Mouse (Mus musculus) layer of hippocampus, adult 11-12 months (tissue): ENCODE measurements around the gene Dusp6.
"Not testable (repeated sequence)": the region's sequence is repeated elsewhere in the genome, so short reads cannot be mapped to it uniquely, and the experiment has no call there.

Source experiments
- DNase-seq: peaks from one replicate; pipeline ENCODE4 v3.0.0; 2022; ENCODE audit warnings: low spot score

The Dusp6 gene

DNA sequence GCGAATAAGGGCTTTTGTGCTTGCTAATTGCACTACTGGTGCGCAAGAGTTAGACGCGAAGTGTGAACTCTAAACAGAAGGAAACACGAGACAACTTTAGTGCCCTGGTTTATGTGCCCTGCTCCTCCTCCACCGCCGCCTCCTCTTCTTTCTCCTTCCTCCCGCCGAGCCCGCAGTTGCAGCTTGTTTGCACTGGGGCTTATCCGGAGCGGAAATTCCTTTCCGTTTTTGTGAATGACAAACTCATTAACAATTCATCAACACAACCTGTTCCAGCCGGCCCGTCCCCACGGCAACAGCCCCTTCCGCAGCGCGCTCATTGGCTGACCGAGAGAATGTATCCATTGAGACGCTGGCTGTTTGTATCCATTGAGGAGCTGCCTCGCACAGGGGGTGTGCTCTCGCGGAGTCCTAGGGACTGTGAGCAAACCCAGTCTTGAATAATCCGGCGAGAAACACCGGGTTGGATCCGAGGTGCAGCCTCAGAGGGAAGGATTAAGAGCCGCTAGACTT lies at the start of gene Dusp6:
TSS of gene Dusp6 (plus strand) at position 365 of the 513 bp plus-strand sequence.
- DNase-seq: peak; percentile 96

DNA sequence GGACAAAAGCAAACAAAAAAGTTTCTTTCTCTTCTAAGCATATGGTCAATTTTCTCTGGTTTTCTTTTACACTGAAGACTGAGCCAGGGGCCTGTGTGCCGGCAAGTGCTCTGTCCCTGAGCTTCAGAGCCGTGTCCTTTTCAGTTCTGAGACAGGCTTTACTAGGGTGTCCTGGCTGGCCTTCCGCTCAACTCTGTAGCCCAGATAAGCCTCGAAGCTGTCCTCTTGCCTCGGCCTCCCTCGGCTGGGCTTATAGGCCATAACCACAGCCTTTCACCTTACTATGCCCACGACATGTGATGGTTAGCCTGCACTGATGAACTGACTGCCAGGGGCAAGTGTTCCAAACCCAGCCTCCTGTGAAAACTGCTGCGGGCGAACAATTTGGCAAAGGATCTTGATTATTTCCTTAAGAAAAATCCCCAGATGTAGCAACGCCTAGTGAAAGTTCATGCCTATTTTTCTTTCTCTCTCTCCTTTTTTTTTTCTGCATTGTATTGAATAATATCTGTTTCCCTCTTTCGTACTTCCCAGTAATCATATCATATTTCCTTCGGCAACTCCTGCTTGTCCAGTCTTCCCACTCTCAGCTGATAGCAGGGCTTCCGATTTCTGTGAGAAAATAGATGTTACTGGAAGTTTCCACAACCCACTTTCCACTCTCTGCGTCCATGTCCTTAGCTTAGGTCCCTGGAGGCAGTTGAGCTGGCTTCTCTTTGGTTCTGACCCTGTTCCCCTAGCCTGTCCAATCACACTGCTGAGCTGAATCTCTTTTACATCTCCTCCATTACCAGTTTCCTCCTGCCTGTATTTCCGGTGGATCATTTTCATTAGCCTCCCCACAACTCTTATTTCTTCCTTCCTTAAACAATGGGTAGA lies 48.4 kb upstream of the Dusp6 start:
- no peak for DNase-seq

DNA sequence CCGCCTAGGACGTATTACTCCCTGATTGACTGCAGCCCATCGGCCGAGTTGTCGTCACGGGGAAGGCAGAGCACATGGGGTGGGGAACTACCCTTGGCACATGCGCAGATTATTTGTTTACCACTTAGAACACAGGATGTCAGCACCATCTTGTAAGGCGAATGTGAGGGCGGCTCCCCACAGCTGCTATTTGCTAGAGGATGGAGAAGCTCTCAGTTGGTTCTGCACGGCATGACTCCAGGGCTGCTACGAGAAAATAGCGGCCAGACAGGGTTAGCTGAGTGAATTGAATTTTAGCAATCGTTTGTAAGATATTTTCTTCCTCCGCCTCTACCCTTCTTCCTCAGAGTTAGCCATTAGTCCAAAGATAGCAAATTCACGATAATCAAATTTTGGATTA lies 46.5 kb upstream of the Dusp6 start:
- DNase-seq: not testable (repeated sequence)

DNA sequence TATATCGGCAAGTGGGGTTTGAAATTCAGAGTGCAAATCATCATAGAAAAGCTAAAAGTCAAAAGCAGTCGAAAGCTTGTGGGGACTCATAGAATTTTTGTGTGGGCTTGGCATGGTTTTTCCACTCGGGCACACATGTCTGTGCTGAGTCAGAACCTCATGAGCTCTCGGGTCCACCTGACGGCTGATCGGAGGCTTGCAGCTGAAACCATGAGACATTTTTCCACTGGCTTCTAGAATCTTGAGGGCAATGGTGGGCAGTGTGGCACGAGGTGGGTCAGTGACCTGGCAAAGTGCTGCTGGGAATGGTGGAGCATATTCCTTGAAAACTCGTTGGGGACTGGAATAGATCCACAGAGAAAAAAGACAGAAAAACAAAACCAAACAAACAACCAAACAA lies 41.5 kb upstream of the Dusp6 start:
- DNase-seq: no peak

DNA sequence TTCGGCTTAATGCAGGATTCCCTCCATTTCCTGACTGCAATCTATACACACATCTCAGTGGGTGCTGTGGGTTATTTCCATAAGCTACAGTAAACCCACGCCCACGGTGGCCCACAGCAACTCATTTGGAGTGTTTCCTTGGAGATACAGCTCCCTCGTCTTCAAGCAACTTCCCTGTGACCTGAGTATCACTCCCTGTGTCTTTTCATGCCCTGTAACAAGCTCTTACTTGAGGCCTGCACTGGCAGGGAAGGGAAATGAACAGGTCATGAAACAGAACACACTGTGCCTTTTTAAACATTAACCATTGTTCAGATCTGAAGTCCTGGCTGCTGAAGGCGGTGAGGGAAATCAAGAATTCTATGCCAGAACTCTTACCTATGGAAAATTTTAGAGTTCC lies 40.3 kb upstream of the Dusp6 start:
- DNase-seq: no peak

DNA sequence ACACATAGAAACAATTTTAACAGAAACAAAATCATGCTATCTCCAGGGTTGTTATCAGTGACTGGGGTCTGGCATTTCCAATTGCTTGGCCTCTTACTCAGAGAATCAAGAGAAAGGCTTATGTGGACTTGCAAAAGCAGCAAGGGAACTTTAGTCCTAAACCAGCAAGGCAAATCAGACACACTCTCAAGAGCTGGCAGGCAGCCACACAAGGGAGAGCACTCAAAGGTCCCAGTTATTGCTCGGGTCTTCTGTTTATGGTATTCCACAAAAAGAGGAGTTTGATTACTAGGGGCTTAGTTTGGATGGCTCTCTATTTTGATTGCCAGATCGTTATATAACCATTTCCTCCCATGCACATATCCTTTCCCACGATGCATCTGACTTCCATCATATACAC lies 38.8 kb upstream of the Dusp6 start:
- no peak for DNase-seq

DNA sequence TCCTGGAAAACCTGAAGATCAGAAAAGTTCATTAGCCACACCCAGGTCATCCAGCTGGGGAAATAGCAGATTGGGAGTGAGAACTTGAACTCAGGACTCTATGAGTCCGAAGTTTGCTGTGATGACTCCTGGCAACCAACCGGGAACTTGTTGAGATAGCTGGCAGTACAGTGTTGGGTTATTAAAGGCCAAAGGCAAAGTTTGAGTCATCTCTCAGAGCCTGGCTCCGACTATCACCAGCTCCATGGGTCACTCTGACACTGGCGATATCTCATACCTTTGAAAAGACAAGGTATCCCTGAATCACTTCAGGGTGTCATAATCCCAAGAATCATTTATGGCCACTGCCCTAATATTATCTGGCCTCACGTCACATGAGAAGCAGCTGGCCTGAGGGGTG lies 36.2 kb upstream of the Dusp6 start:
- no peak for DNase-seq

DNA sequence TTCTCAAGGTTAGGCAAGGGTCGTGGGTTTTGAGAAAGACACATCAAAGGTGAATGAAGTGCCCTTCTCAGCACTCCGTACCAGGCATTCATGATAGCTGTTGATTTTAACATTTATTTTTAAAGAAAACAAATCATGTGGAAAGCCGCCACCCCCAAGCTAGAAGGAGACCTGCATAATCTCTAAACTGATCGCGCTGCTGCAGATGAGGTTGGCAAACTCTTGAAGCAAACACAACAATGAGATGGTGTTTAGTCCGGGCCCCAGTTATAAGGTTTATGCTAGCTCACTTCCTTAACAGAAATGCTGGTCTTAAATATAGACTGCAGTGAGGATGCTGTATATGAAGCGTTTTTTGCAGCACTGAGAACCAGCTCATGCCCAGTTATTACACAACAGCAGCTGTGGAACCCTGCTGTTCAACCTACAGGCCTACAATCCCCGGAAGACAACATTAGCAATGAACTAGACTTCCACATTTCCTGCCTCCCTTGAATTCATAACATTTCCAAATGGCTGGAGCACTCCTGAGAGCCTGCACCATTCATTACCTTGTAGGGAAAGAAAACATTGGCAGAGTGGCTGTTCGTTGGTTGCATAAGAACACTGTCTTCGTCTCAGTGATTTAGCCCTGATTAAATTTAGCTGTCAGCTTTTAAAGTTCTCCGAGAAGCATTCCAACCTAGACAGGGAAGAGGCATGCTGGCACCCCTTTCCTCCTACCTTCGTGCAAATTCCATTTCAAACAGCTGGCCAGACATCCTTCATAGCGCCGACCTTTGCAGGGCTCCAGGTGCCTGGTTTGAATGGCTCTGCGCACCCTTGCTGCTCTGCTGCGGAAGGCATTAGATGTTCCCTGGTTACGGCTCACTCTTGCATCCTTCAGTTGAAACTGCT lies 34.8 kb upstream of the Dusp6 start:
- DNase-seq: peak; percentile 28

DNA sequence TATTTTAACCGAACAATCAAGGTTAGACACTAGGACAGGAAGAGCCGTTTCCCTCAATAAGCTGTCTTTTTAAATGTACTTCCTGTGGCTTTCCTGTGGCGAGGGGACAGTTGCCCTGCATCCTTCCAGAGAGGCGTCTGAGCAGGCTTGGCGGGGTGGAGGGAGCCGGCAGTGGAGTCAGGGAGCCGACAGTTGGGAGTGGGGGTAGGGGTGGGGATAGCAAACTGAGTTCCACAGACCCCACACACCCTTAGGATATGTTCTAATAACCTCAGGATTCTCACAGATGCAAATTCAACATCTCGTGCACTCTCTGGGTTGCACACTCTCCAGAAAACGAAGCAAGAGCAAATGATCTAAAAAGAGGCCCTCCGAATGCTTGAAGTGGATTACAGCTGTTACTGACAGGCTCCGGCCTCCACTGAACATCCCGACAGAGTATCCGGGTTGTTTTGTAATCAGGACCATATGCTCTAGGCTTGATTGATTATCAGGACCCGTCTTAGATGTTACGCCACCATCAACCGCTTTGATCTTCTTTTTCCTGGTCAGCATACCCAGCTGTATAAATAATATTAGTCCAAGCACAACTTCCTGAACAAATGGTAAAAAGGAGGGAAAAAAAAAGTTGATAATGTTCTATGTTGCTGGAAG lies 33.9 kb upstream of the Dusp6 start:
- no peak for DNase-seq

DNA sequence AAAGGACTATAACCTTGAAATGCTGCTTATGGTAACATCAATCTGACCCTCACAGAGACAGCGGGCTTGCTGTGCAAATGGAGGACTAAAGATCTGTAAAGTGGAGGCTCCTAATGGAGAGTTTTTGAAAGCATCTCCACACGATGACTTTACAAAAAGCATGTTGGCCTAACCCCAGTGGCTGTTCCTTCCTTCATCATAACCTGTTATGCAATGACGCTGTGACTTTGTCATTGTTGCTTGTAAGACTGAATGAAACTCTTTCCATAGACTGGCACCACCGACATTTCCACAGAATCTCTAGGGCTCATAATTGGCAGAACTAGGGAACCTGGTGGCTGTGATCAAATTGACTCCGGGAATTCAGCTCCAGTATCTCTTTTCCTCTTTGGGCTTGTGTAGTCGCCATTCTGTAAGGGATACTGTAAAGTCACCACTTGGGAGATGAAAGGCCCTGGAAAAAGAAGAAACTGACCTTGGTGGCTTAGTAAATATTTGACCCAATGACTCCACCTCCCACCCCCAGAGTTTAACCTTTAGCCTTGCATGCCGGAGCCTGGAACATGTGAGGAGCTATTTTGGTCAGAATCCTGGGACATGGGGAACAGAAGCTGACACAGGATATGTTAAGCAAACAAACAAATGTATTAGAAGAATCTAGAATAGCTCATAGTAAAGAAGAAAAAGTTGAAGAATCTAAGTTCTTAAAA lies 30.4 kb upstream of the Dusp6 start:
- DNase-seq: no peak

DNA sequence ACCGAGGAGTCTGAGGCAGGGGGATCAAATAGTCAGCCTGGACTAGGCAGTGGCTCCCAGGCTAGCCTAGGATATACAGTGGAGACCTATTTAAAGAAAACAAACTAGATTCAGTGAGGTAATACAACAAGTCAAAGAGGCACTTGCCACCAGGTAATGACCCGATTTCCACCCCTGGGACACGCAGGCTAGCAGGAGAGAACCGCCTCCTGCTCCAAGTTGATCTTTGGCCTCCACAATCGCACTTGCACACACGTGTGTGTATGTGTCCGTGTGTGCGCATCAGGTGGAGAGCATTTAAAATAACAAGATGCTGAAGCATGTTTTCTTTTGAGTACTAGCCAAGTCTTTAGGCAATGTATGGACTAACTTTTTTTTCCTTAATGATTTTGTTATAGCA lies 28.7 kb upstream of the Dusp6 start:
- no peak for DNase-seq

DNA sequence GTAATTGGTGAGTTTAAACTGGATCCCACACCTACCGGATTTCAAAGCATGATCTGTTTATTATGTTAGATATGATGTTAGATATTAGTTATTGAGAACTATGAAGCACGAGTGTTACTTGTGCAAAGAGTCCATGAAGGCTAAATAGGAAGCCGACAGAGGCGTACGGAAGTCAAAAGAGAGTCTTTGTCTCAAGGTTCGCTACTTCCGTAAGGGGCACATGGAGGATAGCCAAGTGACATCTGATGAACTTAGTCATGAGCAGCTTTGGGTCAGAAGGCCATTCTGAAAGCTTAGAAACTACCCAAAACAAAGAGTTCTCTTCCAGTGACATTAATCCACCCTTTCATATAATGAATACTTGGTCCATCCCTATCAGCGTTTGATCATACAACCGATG lies 27.9 kb upstream of the Dusp6 start:
- no peak for DNase-seq

DNA sequence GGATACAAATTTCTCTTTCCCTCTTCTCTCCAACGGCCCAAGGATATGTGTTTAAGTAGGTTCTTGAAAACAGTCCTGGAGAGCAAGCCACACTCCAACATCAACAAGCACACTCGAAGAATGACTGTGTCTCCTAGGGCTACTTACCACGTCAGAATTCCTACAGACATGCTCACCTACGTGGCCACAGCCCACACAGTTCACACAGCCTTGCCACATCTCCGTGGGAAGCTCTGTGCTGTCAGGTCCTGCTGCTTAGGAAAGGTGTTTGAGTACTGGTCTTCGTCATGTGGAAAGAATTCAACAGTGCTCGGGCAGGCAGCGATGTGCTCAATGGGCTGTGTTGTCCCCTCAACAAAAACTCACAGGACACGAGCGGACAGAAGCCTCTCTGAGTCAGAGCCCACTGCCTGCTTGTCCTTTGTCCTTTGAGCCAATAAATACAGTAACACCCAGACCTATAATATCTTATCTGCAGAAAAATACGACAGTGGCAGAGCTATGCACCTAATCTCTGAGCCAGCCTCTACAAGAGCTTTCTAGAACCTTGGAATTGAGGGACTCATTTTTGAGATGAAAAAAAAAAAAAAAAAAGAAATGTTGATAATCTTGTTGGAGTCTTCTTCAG lies 25.7 kb upstream of the Dusp6 start:
- DNase-seq: no peak

DNA sequence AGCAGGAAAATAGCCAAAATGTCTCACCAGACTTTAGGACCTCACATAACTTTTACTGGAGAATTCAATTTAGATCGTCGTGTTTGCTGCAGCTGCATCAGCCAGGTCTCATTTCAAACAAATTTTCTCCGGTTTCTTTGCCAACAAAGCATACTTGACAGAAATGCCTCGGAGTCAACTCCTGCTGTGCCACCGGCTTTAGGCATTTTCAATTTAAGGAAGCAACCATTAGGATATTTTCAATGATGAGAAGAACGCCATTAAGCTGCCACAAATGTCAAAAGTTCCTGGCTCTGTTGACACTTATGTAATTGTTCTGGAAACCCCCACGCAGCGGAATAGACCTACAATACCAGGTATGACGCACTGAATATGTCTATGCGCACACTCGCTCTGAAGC lies 24.5 kb upstream of the Dusp6 start:
- DNase-seq: no peak

DNA sequence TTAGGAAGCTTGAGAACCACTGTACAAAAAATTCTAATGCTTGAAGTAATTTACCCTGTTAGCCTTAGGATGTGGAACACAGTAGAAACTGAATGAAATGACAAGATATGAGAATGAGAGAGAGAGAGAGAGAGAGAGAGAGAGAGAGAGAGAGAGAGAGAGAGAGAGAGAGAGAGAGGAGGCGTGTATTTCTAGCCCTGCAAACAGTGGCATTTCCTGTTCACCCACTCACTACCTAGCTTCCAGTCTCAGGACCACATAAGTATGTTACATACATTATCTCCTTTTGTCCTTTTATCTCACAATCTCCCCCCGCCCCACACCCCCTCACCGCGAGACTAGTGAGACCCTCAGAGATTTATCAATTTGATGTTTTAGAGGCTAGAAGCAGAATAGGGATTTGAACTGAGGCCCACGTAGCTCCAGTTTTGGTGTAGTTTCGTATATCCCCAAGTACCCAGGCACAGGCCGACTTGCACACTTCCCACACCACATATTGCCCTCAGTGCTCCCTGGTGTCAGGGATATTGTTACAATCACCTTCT lies 21.7 kb upstream of the Dusp6 start:
- DNase-seq: no peak

DNA sequence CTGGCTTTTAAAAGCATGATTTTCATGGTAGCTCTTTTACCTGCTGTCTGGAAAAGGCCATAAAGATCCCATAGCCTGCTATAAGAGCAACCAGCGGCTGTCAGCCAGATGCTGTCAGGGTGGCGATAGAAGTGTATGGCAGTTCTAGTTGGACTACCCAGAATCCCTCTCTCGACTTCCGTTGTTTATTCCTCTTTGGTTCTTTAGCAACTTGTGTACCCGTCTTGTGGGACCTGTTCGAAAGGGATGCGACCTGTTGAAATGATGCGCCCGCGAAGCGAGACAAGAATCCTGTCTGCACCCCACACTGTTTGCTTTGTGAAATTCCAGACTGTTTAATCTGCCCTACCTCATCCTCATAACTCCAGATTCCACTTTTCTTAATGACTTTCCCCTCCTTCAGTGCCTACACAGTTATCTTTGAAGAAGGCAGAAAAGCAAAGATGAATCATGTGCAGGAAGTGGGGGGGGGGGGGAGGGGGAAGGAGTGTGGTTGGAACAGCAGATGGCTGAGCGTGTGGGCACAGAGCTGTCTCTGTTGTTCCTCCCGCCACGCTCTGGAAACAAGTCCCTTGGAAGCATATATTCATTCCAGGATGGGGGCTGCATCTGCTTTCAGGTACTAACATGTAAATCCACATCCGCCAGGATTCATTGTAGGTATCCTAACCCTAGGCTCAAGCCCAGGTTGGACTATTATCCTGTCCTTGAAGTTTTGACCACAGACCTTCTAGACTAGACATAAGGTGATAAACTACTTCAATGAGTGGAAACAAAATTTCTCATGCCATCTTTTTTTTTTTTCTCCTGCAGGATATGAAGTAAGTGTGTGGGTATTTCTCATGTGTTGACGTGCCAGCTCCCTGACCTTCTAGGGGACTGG lies 21.0 kb upstream of the Dusp6 start:
- peak; percentile 47 for DNase-seq

DNA sequence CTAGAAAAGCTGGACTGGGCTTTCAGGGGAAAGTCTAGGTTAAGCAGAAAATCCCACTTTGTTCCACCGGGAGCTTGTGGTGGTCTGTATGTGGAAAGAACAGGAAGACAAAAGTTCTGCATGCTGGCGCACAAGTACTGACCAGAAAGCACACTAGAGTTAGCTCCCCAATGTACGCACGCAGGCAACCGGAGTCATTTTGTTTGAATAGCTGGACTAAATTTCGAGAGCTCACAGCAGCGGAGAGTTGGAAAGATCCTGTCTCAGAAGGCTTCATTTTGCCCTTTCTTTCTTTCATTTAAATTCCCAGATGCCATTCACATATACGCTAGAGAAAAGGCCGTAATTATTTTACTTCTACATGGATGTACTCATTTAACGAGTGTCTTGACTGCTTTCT lies 20.3 kb upstream of the Dusp6 start:
- DNase-seq: no peak

DNA sequence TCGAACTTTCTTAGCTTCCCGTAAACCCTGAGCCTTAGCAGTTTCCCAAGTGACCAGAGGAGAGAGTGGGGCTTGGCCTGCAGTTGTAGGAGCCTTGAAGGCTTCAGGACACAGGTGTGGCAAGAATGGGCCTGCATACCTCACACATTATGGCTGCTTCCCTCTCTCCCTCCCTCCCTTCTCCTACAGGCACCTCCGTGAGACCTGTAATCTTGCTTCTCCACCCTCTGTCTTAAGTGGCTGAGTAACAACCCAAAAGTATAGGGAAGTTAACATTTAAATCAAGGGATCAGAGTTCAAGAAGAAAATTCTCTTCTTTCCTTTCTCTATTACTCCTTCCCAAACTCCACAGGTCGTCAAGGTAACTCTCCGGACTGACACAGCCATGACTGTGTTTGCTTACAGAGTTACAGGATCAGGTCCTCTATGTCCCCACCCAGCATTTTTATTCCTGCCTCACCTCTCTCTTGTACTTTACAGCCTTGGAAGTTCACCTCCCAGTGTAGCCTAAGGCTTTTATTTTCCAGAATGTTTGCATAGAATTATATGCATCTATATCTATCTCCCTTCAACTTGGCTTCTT lies 19.0 kb upstream of the Dusp6 start:
- no peak for DNase-seq

DNA sequence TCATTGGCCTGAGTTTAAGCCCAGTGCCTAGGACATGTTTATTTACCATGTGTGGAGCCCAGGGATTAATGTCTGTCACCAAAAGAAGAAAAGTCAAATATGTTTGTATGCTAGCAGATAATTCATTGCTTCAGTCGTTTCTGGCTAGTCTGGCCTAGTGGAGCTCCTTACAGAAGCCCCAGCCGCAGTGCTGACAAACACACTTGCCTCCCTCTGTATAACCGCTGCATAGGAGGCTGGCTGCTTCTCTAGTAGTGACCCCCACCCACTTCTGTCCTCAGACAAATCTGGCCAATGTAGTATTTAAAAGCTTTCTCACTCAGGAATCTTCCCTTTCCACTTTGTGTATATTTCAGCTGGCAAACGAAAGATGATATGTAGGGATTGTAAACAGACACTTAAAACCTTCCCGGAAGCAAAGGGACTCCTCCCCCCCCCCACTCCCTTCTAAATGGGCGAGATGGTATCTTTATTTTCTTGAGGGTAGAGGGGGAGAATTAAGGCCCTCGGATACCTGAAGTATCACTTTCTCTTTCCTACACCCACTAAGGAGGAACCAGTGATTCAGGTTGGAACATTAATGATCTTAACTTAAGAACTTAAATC lies 18.3 kb upstream of the Dusp6 start:
- no peak for DNase-seq
